Mouse (Mus musculus) MEL (cell line): ENCODE data around the gene Atrnl1. TPM values are rescaled to one million over a fixed set of nuclear protein-coding genes. Genes with fewer than 3 reads are reported as not detected.

Experiments
- DNase-seq: peaks from one replicate; pipeline ENCODE4 v3.0.0; 2011; ENCODE audit warnings: low read depth, low spot score
- H3K27ac ChIP-seq: 2 replicates; pipeline ENCODE4 v1.5.1; 2012; ENCODE audit warnings: low read depth, mild to moderate bottlenecking, control low read depth, low read length, moderate library complexity; ENCODE audit not compliant: control insufficient read depth
- H3K27me3 ChIP-seq, 2 experiments: fragments of 150-350 bp in 1 of 2; sonication (generic) in 1 of 2; 2 replicates each; pipeline ENCODE4 v1.6.1; 2012; ENCODE audit warnings: low read length in 2 of 2, mild to moderate bottlenecking in 2 of 2, improper control_type of control experiment in 1 of 2, moderate library complexity in 1 of 2; ENCODE audit not compliant: insufficient read depth in 2 of 2, control insufficient read depth in 1 of 2
- H3K36me3 ChIP-seq, 2 experiments: 2 replicates each; pipeline ENCODE4 v1.6.1; 2012 to 2014; ENCODE audit warnings: low read length in 2 of 2, improper control_type of control experiment in 1 of 2, inconsistent platforms in 1 of 2, mild to moderate bottlenecking in 1 of 2; ENCODE audit not compliant: insufficient read depth in 2 of 2, control insufficient read depth in 1 of 2
- H3K4me1 ChIP-seq, 2 experiments: fragments of 150-350 bp in 1 of 2; sonication (generic) in 1 of 2; 2 replicates each; pipeline ENCODE4 v1.6.1; 2012; ENCODE audit warnings: low read length in 2 of 2, improper control_type of control experiment in 1 of 2, mild to moderate bottlenecking in 1 of 2; ENCODE audit not compliant: insufficient read depth in 2 of 2, control insufficient read depth in 1 of 2
- H3K4me3 ChIP-seq, 2 experiments: fragments of 150-350 bp in 1 of 2; sonication (generic) in 1 of 2; 2 replicates each; pipeline ENCODE4 v1.5.1; 2012; ENCODE audit warnings: low read depth in 2 of 2, low read length in 2 of 2, mild to moderate bottlenecking in 2 of 2, moderate library complexity in 2 of 2, control low read depth in 1 of 2, improper control_type of control experiment in 1 of 2; ENCODE audit not compliant: control insufficient read depth in 1 of 2, insufficient read depth in 1 of 2
- H3K79me2 ChIP-seq: 2 replicates; pipeline ENCODE4 v1.6.1; 2012; ENCODE audit warnings: mild to moderate bottlenecking, low read length, moderate library complexity; ENCODE audit not compliant: control insufficient read depth, poor library complexity, insufficient read depth
- H3K9ac ChIP-seq: 2 replicates; pipeline ENCODE4 v1.6.1; 2012; ENCODE audit warnings: low read depth, mild to moderate bottlenecking, control low read depth, low read length, moderate library complexity; ENCODE audit not compliant: control insufficient read depth, poor library complexity, severe bottlenecking
- H3K9me3 ChIP-seq: fragments of 150-350 bp; sonication (generic); replicated peaks from 2 replicates; pipeline ENCODE4 v1.6.1; 2012; ENCODE audit warnings: mild to moderate bottlenecking, low read length, improper control_type of control experiment, moderate library complexity; ENCODE audit not compliant: insufficient read depth
- BHLHE40 ChIP-seq: IDR thresholded peaks from 2 replicates; pipeline ENCODE4 v1.6.1; 2012; ENCODE audit warnings: low read depth, mild to moderate bottlenecking, inconsistent platforms, low read length, improper control_type of control experiment, borderline replicate concordance
- CHD1 ChIP-seq: IDR thresholded peaks from 2 replicates; pipeline ENCODE4 v1.6.1; 2012; ENCODE audit warnings: low read depth, mild to moderate bottlenecking, inconsistent platforms, low read length, improper control_type of control experiment
- CTCF ChIP-seq, 3 experiments: IDR thresholded peaks in 2 of 3; conservative IDR thresholded peaks in 1 of 3; 2 replicates each; pipeline ENCODE4 v1.5.1; 2011 to 2012; ENCODE audit warnings: low read length in 3 of 3, low read depth in 2 of 3, mild to moderate bottlenecking in 2 of 3, improper control_type of control experiment in 1 of 3, inconsistent platforms in 1 of 3, mixed read lengths in 1 of 3, moderate library complexity in 1 of 3; ENCODE audit not compliant: control insufficient read depth in 1 of 3, insufficient read depth in 1 of 3, poor library complexity in 1 of 3, severe bottlenecking in 1 of 3
- ELF1 ChIP-seq: IDR thresholded peaks from 2 replicates; pipeline ENCODE4 v1.6.1; 2014; ENCODE audit warnings: low read depth, mild to moderate bottlenecking, inconsistent platforms, low read length, improper control_type of control experiment, moderate library complexity
- EP300 ChIP-seq, 2 experiments: IDR thresholded peaks; 2 replicates each; pipeline ENCODE4 v1.6.1; 2011; ENCODE audit warnings: improper control_type of control experiment in 2 of 2, low read length in 2 of 2, low read depth in 1 of 2, mild to moderate bottlenecking in 1 of 2
- GATA1 ChIP-seq: IDR thresholded peaks from 2 replicates; pipeline ENCODE4 v1.6.1; 2011; ENCODE audit warnings: low read depth, low read length, improper control_type of control experiment
- JUND ChIP-seq: IDR thresholded peaks from 2 replicates; pipeline ENCODE4 v1.6.1; 2011; ENCODE audit warnings: low read depth, mild to moderate bottlenecking, improper control_type of control experiment, low read length
- KAT2A ChIP-seq: conservative IDR thresholded peaks from 2 replicates; pipeline ENCODE4 v1.6.1; 2012; ENCODE audit warnings: low read depth, low read length, improper control_type of control experiment, inconsistent platforms
- MAX ChIP-seq: IDR thresholded peaks from 2 replicates; pipeline ENCODE4 v1.6.1; 2011; ENCODE audit warnings: low read length, improper control_type of control experiment
- MAZ ChIP-seq: IDR thresholded peaks from 2 replicates; pipeline ENCODE4 v1.6.1; 2012; ENCODE audit warnings: low read depth, mild to moderate bottlenecking, inconsistent platforms, low read length, improper control_type of control experiment
- MYB ChIP-seq: IDR thresholded peaks from 2 replicates; pipeline ENCODE4 v1.6.1; 2011; ENCODE audit warnings: mild to moderate bottlenecking, low read depth, low read length, improper control_type of control experiment
- NELFE ChIP-seq: IDR thresholded peaks from 2 replicates; pipeline ENCODE4 v1.6.1; 2011; ENCODE audit warnings: low read depth, low read length, improper control_type of control experiment
- POLR2AphosphoS2 ChIP-seq: IDR thresholded peaks from 2 replicates; pipeline ENCODE4 v1.6.1; 2011; ENCODE audit warnings: low read length, improper control_type of control experiment
- POLR2AphosphoS5 ChIP-seq: IDR thresholded peaks from 2 replicates; pipeline ENCODE4 v1.6.1; 2012; ENCODE audit warnings: low read depth, borderline replicate concordance, mild to moderate bottlenecking, inconsistent platforms, low read length, moderate library complexity, mixed read lengths
- RAD21 ChIP-seq: IDR thresholded peaks from 2 replicates; pipeline ENCODE4 v1.6.1; 2011; ENCODE audit warnings: mild to moderate bottlenecking, low read depth, low read length, improper control_type of control experiment
- RCOR1 ChIP-seq: IDR thresholded peaks from 2 replicates; pipeline ENCODE4 v1.6.1; 2012; ENCODE audit warnings: low read depth, mild to moderate bottlenecking, inconsistent platforms, low read length, improper control_type of control experiment
- SIN3A ChIP-seq: IDR thresholded peaks from 2 replicates; pipeline ENCODE4 v1.6.1; 2012; ENCODE audit warnings: low read length, improper control_type of control experiment, inconsistent platforms
- TBP ChIP-seq: IDR thresholded peaks from 2 replicates; pipeline ENCODE4 v1.8.0; 2011; ENCODE audit warnings: low read depth, low read length, improper control_type of control experiment
- USF1 ChIP-seq: IDR thresholded peaks from 2 replicates; pipeline ENCODE4 v1.6.1; 2014; ENCODE audit warnings: low read depth, mild to moderate bottlenecking, inconsistent platforms, low read length, improper control_type of control experiment, moderate library complexity
- ZMIZ1 ChIP-seq: IDR thresholded peaks from 2 replicates; pipeline ENCODE4 v1.6.1; 2012; ENCODE audit warnings: low read depth, mild to moderate bottlenecking, inconsistent platforms, low read length, improper control_type of control experiment, moderate library complexity
- polyA plus RNA-seq, 2 experiments: library from polyadenylated mRNA; stranded (reverse) in 1 of 2; unstranded in 1 of 2; fragments of >175 nt in 1 of 2; fragments of >200 nt in 1 of 2; gene quantifications; 2 replicates each; pipeline versions ENCODE4 v1.2.1 to v1.2.4; 2012; ENCODE audit warnings: low replicate concordance in 2 of 2, low read depth in 1 of 2; ENCODE audit not compliant: insufficient read length in 2 of 2, insufficient read depth in 1 of 2, missing spikeins in 1 of 2
- total RNA-seq: library from RNA; depleted of rRNA; stranded (reverse); fragments of 300-350 nt; gene quantifications from 2 replicates; pipeline ENCODE4 v1.2.3, GENCODE M21; 2012

Atrnl1 gene
- total and polyA plus RNA-seq, 3 experiments: 6.4 to 8.2 TPM; not detected in 1

GRCm38 (mm10) chr19:58017468-58017867 is 406.6 kb downstream of the Atrnl1 start:
- Histone ChIP-seq H3K4me1 (no peaks in the 10 kb centered on the region), H3K27ac (no peak overlapping the region), H3K79me2 (no peaks in the 10 kb centered on the region), H3K9me3 (no peaks in the 10 kb centered on the region), H3K9ac (no peak overlapping the region), H3K4me3 (no peak overlapping the region), H3K36me3 (no peaks in the 10 kb centered on the region), H3K27me3 (no peaks in the 10 kb centered on the region)
- TF ChIP-seq ZMIZ1 (no peak), RCOR1 (no peak), RAD21 (no peak), EP300 (IDR thresholded peaks at IDR 0.05; ENCODE audit: low read depth in 1 of 2, low read length in 2 of 2) (no peak), CHD1 (no peak), TBP (no peak), USF1 (no peak), MYB (no peak), ELF1 (no peak), BHLHE40 (no peak), POLR2AphosphoS2 (no peak), CTCF (IDR thresholded peaks at IDR 0.05 in 2 of 3, conservative IDR thresholded peaks at IDR 0.05 in 1 of 3; ENCODE audit: control insufficient read depth in 1 of 3, insufficient read depth in 1 of 3, low read depth in 2 of 3, low read length in 3 of 3, poor library complexity in 1 of 3, severe bottlenecking in 1 of 3) (no peak), MAX (no peak), JUND (no peak), NELFE (no peak), POLR2AphosphoS5 (no peak), MAZ (no peak), KAT2A (no peak), GATA1 (no peak)
- DNase-seq: no peak

- DNase-seq: no peak
- Histone ChIP-seq H3K27ac (no peak overlapping the region), H3K79me2 (no peaks in the 10 kb centered on the region), H3K27me3 (no peaks in the 10 kb centered on the region), H3K4me3 (no peak overlapping the region), H3K36me3 (no peaks in the 10 kb centered on the region), H3K9me3 (no peaks in the 10 kb centered on the region), H3K4me1 (no peaks in the 10 kb centered on the region), H3K9ac (no peak overlapping the region)
- TF ChIP-seq GATA1 (no peak), ZMIZ1 (no peak), TBP (no peak), SIN3A (no peak)
- TF ChIP-seq, all 39 proteins: peak for 0
Observed at GRCm38 (mm10) chr19:58018698-58019097, 407.9 kb downstream of the Atrnl1 start.
